Mouse (Mus musculus): Measurements from ENCODE around the gene Fgfr2.

GRCm38 (mm10) chr7:132595787-132596186, 527.4 kb downstream of the Fgfr2 start:
- no peak for TF ChIP-seq MAX (IDR thresholded peaks at IDR 0.05; ENCODE audit: low read depth)
- TF ChIP-seq POLR2AphosphoS2 (IDR thresholded peaks at IDR 0.05; ENCODE audit: insufficient read length, low read depth) = no peak
- TF ChIP-seq TCF3 (IDR thresholded peaks at IDR 0.05; ENCODE audit: insufficient read length, low read depth) = no peak
- TF ChIP-seq E2F4 (IDR thresholded peaks at IDR 0.05; ENCODE audit: insufficient read depth) = no peak
- TF ChIP-seq POLR2A (IDR thresholded peaks at IDR 0.05; ENCODE audit: insufficient read length, low read depth) = no peak
- no peak for TF ChIP-seq MYOD1 (IDR thresholded peaks at IDR 0.05; ENCODE audit: control insufficient read depth in 1 of 3, insufficient read length in 2 of 3, low read depth in 2 of 3)
- TF ChIP-seq REST (IDR thresholded peaks at IDR 0.05; ENCODE audit: insufficient read depth, insufficient read length) = no peak
- no peak for TF ChIP-seq USF1 (IDR thresholded peaks at IDR 0.05; ENCODE audit: low read depth)
